Mouse (Mus musculus) B cell, adult 62 days (primary cell): Measurements from ENCODE around the gene Snrnp25. TPM values are rescaled to one million over a fixed set of nuclear protein-coding genes. Genes with fewer than 3 reads are reported as not detected.

Experiments
- total RNA-seq: library from RNA; stranded (reverse); gene quantifications from 4 replicates; pipeline ENCODE4 v1.2.4, GENCODE M21; 2023

Snrnp25 gene
- total RNA-seq: 18.0 to 27.0 TPM (median 23.5 TPM) in 4 replicates

DNA sequence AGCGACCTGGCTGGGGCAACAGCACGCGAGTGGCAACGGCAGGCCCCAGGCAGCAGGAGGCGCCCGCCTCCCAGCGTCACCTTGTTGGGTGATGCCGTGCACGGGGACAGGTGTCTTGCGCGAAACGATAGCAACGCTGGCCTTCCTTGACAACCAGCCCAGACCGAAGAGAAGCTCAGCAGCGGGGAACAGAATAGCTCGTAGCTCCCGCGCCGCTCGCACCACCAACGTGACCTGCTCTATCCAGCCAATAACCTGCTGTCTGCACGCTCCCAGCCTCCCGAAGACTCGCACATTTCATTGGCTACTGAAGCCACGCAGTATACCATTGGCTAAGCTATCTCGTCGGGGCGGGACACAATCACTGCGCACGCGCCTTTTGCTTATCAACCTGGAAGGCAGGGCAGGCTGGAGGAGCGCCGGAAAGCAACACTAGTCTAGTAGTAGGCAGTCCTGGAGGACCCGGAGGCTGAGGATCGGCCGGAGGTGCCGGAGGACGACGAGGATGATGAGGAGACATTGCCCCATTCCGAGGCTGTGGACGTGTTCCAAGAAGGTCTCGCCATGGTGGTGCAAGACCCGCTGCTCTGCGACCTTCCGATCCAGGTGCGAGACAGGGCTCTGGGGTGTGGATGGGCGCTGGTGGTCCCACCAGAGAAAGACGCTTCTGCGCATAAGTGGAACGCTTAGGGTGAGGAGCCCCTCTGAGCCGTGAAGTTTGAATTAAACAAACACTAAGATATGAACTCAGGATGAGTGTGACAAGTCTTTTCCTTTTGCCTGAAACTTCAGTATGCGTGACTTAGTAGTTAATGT is at the start of gene Snrnp25:
Gene Snrnp25 (plus strand): TSS at position 358 of the 816 bp plus-strand sequence.

DNA sequence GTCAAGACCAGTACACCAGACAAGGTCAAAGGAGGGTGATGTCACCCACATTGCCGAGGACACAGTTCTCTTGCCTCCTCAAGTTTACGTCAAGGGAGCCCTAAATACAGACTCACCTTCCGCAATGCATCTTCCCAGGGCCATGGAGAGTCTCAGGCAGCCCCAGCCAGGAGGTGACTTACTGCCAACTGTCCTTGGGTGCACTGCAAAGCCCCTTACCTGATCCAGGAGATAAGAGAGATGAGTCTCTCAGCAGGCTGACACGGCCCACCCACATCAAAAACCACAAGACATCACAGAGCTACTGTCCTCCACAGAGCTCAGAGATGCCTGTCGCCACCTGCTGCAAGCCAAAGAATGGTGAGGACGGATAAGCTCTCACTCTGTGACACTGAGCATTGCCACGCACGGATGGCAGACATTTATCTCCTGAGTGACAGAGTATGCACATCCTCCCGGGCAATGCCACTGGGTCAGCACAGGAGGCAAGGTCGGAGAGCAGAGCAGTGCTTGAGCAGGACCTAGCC is 5.1 kb upstream of the Snrnp25 start, which contains the start of gene Il9r:
Gene Il9r (minus strand): TSS at position 205 of the 527 bp plus-strand sequence.

DNA sequence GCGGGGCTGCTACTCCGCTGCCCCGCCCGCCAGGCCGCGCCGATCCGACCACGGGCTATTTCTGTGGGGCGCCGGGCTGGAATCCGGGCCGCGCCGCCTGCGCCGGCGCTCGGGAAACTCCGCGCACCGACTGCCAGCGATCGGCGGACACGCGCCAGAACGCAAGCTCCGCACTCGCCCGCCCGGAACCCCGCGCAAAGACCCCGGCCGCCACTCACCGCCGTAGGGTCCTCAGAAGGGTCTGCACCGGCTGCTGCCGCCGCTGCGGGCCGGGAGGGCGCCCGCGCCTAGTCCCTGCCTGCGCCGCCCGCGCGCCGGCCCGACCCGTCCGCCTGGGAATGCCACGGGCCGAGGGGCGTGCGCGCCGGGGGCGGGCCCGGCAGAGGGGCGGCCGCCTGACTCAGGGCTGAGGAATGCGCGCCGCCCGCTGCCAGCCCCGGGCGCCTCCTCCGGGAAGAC is 16.8 kb downstream of the Snrnp25 start, which contains the start of gene Rhbdf1:
Gene Rhbdf1 (minus strand): TSS at position 350 of the 459 bp plus-strand sequence.

DNA sequence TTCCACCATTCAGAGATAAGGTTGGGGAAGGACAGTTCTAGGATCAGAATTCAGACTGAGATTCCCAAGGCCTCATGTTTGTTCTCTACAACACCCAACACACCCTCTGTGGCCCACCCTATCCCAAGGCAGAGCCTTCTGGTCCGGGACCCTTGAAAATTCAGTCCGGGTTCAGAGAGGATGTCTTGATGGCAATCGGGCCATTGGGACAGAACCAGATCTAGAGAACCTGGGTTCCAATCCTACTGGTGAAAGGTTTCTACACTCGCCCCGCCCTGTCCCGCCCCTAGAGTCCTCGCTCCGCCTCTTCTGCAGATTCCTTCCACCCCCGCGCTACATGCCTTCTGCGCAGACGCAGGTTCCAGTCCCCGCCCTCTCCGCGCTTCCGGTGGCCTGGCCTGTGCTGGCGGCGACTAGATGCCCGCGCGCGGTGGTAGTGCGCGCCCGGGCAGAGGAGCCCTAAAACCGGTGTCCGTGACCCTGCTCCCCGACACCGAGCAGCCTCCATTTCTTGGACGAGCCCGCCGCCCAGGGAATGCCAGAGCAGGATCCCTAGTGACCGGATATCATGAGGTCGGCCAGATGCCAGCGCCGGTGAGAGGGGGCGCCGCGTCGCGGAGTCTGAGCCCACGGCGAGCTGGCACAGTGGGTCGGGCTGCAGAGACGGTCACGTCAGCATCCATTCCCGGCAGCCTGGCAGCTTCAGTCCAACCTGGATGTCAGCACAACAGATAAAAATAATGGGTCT is 21.1 kb downstream of the Snrnp25 start, which contains the start of gene Mpg:
Gene Mpg (plus strand): TSS at position 382 of the 748 bp plus-strand sequence.

Other genes starting within 250 kb of the Snrnp25 start
- gene 4930524B15Rik, start 239.8 kb upstream of the Snrnp25 start, total RNA-seq: not detected in 4 replicates
- 1.6 to 3.4 TPM (median 2.8 TPM) in 4 replicates for gene Nsg2, start 205.0 kb upstream of the Snrnp25 start, total RNA-seq
- gene Il9r, start 5.1 kb upstream of the Snrnp25 start, total RNA-seq: 34.8 to 42.2 TPM (median 40.0 TPM) in 4 replicates
- 9.2 to 12.2 TPM (median 10.9 TPM) in 4 replicates for gene Rhbdf1, start 16.9 kb downstream of the Snrnp25 start, total RNA-seq
- gene Mpg, start 21.1 kb downstream of the Snrnp25 start, total RNA-seq: 20.3 to 25.8 TPM (median 23.9 TPM) in 4 replicates
- gene Nprl3, start 62.3 kb downstream of the Snrnp25 start, total RNA-seq: 50.7 to 62.4 TPM (median 56.6 TPM) in 4 replicates
- not detected in 4 replicates for gene Hba-x, start 71.0 kb downstream of the Snrnp25 start, total RNA-seq
- gene Hba-a1, start 78.1 kb downstream of the Snrnp25 start, total RNA-seq: 58.9 to 127 TPM (median 84.8 TPM) in 4 replicates
- gene Hbq1b, start 81.5 kb downstream of the Snrnp25 start, total RNA-seq: not detected in 4 replicates
- 20.0 to 91.4 TPM (median 56.9 TPM) in 4 replicates for gene Hba-a2, start 91.1 kb downstream of the Snrnp25 start, total RNA-seq
- gene Hbq1a, start 94.7 kb downstream of the Snrnp25 start, total RNA-seq: not detected in 4 replicates
- gene Sh3pxd2b, start 142.4 kb downstream of the Snrnp25 start, total RNA-seq: 0.06 to 0.17 TPM (median 0.06 TPM) in 4 replicates
- gene Ubtd2, start 250.0 kb downstream of the Snrnp25 start, total RNA-seq: 2.8 to 7.8 TPM (median 5.7 TPM) in 4 replicates